Mouse (Mus musculus): ENCODE measurements around the gene Sirt1. TPM values are rescaled to one million over a fixed set of nuclear protein-coding genes. Genes with fewer than 3 reads are reported as not detected.

Gene Sirt1
- total and polyA plus RNA-seq, 2 experiments from 2014 or later = 3.2 to 11.0 TPM

DNA sequence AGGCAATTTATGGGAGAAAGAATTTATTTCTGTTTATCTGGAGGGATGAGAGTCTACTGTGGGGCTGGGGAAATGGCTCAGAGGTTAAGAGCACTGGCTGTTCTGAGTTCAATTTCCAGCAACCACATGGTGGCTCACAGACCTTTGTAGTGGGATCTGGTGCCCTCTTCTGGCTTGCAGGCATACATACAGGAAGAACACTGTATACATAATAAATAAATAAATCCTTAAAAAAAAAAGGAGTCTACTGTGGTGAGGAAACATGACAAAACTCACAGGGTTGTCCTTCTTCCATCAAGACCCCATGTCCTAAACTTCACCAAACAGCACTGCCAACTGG is 42.9 kb upstream of the Sirt1 start:
- Histone ChIP-seq H3K27me3 (ENCODE audit: insufficient read depth, low read length) (no peaks in the 10 kb centered on the region), H3K36me3 (ENCODE audit: insufficient read depth, low read length) (no peaks in the 10 kb centered on the region), H3K4me1 (ENCODE audit: insufficient read depth, low read length) (no peaks in the 10 kb centered on the region), H3K27ac (no peak overlapping the region), H3K9me3 (ENCODE audit: low read length) (no peaks in the 10 kb centered on the region), H3K4me3 (ENCODE audit: low read length) (no peak overlapping the region), H3K4me2 (ENCODE audit: low read depth, low read length) (no peak overlapping the region), H3K9ac (replicated peaks; ENCODE audit: low read length) (no peak overlapping the region)
- TF ChIP-seq CTCF (IDR thresholded peaks at IDR 0.05; ENCODE audit: low read depth) = peak; percentile 51
- DNase-seq (ENCODE audit: low spot score) (no peak), ATAC-seq (no peak)

- no peaks in the 10 kb centered on the region for H3K27me3 ChIP-seq (ENCODE audit: insufficient read depth, low read length)
- DNase-seq (ENCODE audit: low spot score) (no peak), ATAC-seq (no peak)
- H3K4me2 ChIP-seq (ENCODE audit: low read depth, low read length) = no peak overlapping the region
- H3K9me3 ChIP-seq (ENCODE audit: low read length) = no peaks in the 10 kb centered on the region
- no peak overlapping the region for H3K4me3 ChIP-seq (ENCODE audit: low read length)
- H3K9ac ChIP-seq (replicated peaks; ENCODE audit: low read length) = no peak overlapping the region
- H3K36me3 ChIP-seq (ENCODE audit: insufficient read depth, low read length) = no peaks in the 10 kb centered on the region
- 86% methylated on average over 9 of the region's 9 CpGs for WGBS
- no peaks in the 10 kb centered on the region for H3K4me1 ChIP-seq (ENCODE audit: insufficient read depth, low read length)
- no peak for TF ChIP-seq CTCF (IDR thresholded peaks at IDR 0.05; ENCODE audit: low read depth)
- no peak overlapping the region for H3K27ac ChIP-seq
Measured at GRCm38 (mm10) chr10:63423591-63424474, 42.3 kb upstream of the Sirt1 start.

DNA sequence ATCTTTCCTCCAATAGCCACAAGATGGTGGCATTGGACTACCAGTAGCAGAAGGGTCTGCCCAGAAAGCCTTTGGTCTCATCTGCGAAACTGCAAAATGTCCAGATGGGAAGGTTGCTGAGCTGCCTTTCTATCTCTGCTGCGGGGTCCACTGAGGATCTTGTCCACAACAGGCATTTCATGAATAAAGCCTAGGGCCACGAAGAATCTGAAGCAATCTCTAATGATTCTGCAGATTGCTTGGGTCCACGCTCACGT is 41.2 kb upstream of the Sirt1 start:
- TF ChIP-seq CTCF (IDR thresholded peaks at IDR 0.05; ENCODE audit: low read depth) = peak; percentile 62
- H3K27me3 ChIP-seq (ENCODE audit: insufficient read depth, low read length) = no peaks in the 10 kb centered on the region
- DNase-seq (ENCODE audit: low spot score) (peak; percentile 75), ATAC-seq (peak; percentile 32; the same call in 1 of the 2 replicates)
- H3K9ac ChIP-seq (replicated peaks; ENCODE audit: low read length) = no peak overlapping the region
- H3K4me1 ChIP-seq (ENCODE audit: insufficient read depth, low read length) = no peaks in the 10 kb centered on the region
- no peak overlapping the region for H3K27ac ChIP-seq
- 72% methylated on average over 5 of the region's 5 CpGs for WGBS
- no peak overlapping the region for H3K4me2 ChIP-seq (ENCODE audit: low read depth, low read length)
- H3K4me3 ChIP-seq (ENCODE audit: low read length) = no peak overlapping the region
- H3K36me3 ChIP-seq (ENCODE audit: insufficient read depth, low read length) = no peaks in the 10 kb centered on the region
- H3K9me3 ChIP-seq (ENCODE audit: low read length) = no peaks in the 10 kb centered on the region

GRCm38 (mm10) chr10:63421739-63422735 is 40.5 kb upstream of the Sirt1 start, which contains the start of gene Gm7075:
Gm7075 (minus strand) TSS chr10:63421789.
- Histone ChIP-seq H3K4me1 (ENCODE audit: insufficient read depth, low read length) (no peaks in the 10 kb centered on the region), H3K4me2 (ENCODE audit: low read depth, low read length) (no peak within 1 kb of the TSS), H3K4me3 (ENCODE audit: low read length) (no peak within 1 kb of the TSS), H3K27me3 (ENCODE audit: insufficient read depth, low read length) (no peaks in the 10 kb centered on the region), H3K27ac (no peak within 1 kb of the TSS), H3K9me3 (ENCODE audit: low read length) (no peaks in the 10 kb centered on the region), H3K9ac (replicated peaks; ENCODE audit: low read length) (no peak within 1 kb of the TSS), H3K36me3 (ENCODE audit: insufficient read depth, low read length) (no peaks in the 10 kb centered on the region)
- ATAC-seq (0 out of 2 replicates have a peak, but pooled peaks have one; percentile 51), DNase-seq (ENCODE audit: low spot score) (peak; percentile 33)
- 88% methylated on average over 18 of the region's 18 CpGs for WGBS
- no peak for TF ChIP-seq CTCF (IDR thresholded peaks at IDR 0.05; ENCODE audit: low read depth)

GRCm38 (mm10) chr10:63417061-63417460 is 35.6 kb upstream of the Sirt1 start:
- no peaks in the 10 kb centered on the region for H3K27me3 ChIP-seq (ENCODE audit: insufficient read depth, low read length)
- H3K4me3 ChIP-seq (ENCODE audit: low read length) = no peak overlapping the region
- WGBS = 52% methylated on average over 5 of the region's 5 CpGs
- no peaks in the 10 kb centered on the region for H3K36me3 ChIP-seq (ENCODE audit: insufficient read depth, low read length)
- no peaks in the 10 kb centered on the region for H3K9me3 ChIP-seq (ENCODE audit: low read length)
- DNase-seq (ENCODE audit: low spot score) = no peak
- H3K27ac ChIP-seq = no peak overlapping the region
- ATAC-seq = no peak
- no peak for TF ChIP-seq CTCF (IDR thresholded peaks at IDR 0.05; ENCODE audit: low read depth)
- no peak overlapping the region for H3K4me2 ChIP-seq (ENCODE audit: low read depth, low read length)
- H3K9ac ChIP-seq (replicated peaks; ENCODE audit: low read length) = no peak overlapping the region
- H3K4me1 ChIP-seq (ENCODE audit: insufficient read depth, low read length) = no peaks in the 10 kb centered on the region

DNA sequence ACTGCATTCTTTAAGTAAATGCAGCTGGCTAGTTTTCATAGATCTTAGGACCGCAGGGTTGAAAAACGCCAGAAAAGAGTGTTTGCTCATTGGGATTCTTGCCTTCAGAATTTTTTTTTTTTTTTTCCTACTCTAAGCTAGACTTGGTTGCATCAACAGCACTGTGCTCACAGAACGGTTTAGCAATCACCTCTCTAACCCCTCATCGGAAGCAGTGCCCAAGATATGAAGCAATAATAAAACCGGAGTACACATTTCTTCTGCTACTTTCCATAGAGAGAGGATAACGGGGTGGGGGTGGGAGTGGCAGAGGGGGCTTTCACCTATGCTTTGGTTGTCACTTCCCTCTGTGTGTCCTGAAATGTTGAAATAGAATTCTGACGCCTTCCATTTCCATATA is 34.3 kb upstream of the Sirt1 start:
- no peak overlapping the region for H3K4me3 ChIP-seq (ENCODE audit: low read length)
- TF ChIP-seq CTCF (IDR thresholded peaks at IDR 0.05; ENCODE audit: low read depth) = no peak
- WGBS = 64% methylated on average over 7 of the region's 7 CpGs
- H3K27ac ChIP-seq = no peak overlapping the region
- DNase-seq (ENCODE audit: low spot score) (no peak), ATAC-seq (no peak)
- H3K4me1 ChIP-seq (ENCODE audit: insufficient read depth, low read length) = no peaks in the 10 kb centered on the region
- H3K4me2 ChIP-seq (ENCODE audit: low read depth, low read length) = no peak overlapping the region
- no peaks in the 10 kb centered on the region for H3K27me3 ChIP-seq (ENCODE audit: insufficient read depth, low read length)
- H3K36me3 ChIP-seq (ENCODE audit: insufficient read depth, low read length) = no peaks in the 10 kb centered on the region
- no peak overlapping the region for H3K9ac ChIP-seq (replicated peaks; ENCODE audit: low read length)
- no peaks in the 10 kb centered on the region for H3K9me3 ChIP-seq (ENCODE audit: low read length)

All from hindbrain, postnatal 0 days (tissue).